Mouse (Mus musculus) G1E (cell line): ENCODE results near the gene Rbms1.

Source experiments
- CTCF ChIP-seq: IDR thresholded peaks from 2 replicates; pipeline ENCODE4 v1.5.1; 2012; ENCODE audit warnings: low read depth, low read length, inconsistent platforms, mixed read lengths
- GATA1 ChIP-seq: IDR thresholded peaks from 2 replicates; pipeline ENCODE4 v1.6.1; 2012; ENCODE audit warnings: borderline replicate concordance, low read length, inconsistent platforms, mixed read lengths
- GATA2 ChIP-seq: IDR thresholded peaks from 2 replicates; pipeline ENCODE4 v1.6.1; 2012; ENCODE audit warnings: low read depth, low read length, inconsistent platforms, borderline replicate concordance
- POLR2AphosphoS5 ChIP-seq: IDR thresholded peaks from 2 replicates; pipeline ENCODE4 v1.6.1; 2012; ENCODE audit warnings: low read depth, low read length, inconsistent platforms; ENCODE audit not compliant: insufficient replicate concordance
- TAL1 ChIP-seq: conservative IDR thresholded peaks from 2 replicates; pipeline ENCODE4 v1.6.1; 2012; ENCODE audit warnings: low read depth, low read length, inconsistent platforms, mixed read lengths

GRCm38 (mm10) chr2:60963616-60964015 lies 624 bp upstream of the Rbms1 start:
- TF ChIP-seq CTCF = no peak
- TF ChIP-seq GATA1 = no peak
- TF ChIP-seq TAL1 = no peak
- TF ChIP-seq GATA2 = no peak
- TF ChIP-seq POLR2AphosphoS5 = no peak
